Mouse (Mus musculus): ENCODE data around the gene Arid3a.

Gene Arid3a

GRCm38 (mm10) chr10:79928030-79928694, 1.3 kb downstream of the Arid3a start:
- DNase-seq = peak; percentile 96

GRCm38 (mm10) chr10:79928907-79929701, 2.3 kb downstream of the Arid3a start:
- peak; percentile 91 for DNase-seq

- DNase-seq = peak; percentile 93
Measured at GRCm38 (mm10) chr10:79929967-79930825, 3.4 kb downstream of the Arid3a start.

GRCm38 (mm10) chr10:79930826-79931186, 4.0 kb downstream of the Arid3a start:
- no peak for DNase-seq

GRCm38 (mm10) chr10:79931797-79932196, 5.0 kb downstream of the Arid3a start:
- peak; percentile 93 for DNase-seq

- peak; percentile 99 for DNase-seq
Measured at GRCm38 (mm10) chr10:79932736-79933135, 5.9 kb downstream of the Arid3a start.

GRCm38 (mm10) chr10:79933145-79933679, 6.4 kb downstream of the Arid3a start:
- DNase-seq = peak; percentile 96

GRCm38 (mm10) chr10:79933861-79934260, 7.0 kb downstream of the Arid3a start:
- DNase-seq = peak; percentile 95

GRCm38 (mm10) chr10:79934272-79934721, 7.5 kb downstream of the Arid3a start:
- peak; percentile 100 for DNase-seq

- peak; percentile 95 for DNase-seq
Measured at GRCm38 (mm10) chr10:79934794-79935569, 8.1 kb downstream of the Arid3a start.

GRCm38 (mm10) chr10:79936284-79936910, 9.6 kb downstream of the Arid3a start:
- peak; percentile 91 for DNase-seq

GRCm38 (mm10) chr10:79936911-79937441, 10.1 kb downstream of the Arid3a start:
- peak; percentile 98 for DNase-seq

- no peak for DNase-seq
Measured at GRCm38 (mm10) chr10:79937775-79938526, 11.1 kb downstream of the Arid3a start.

GRCm38 (mm10) chr10:79940749-79941148, 13.9 kb downstream of the Arid3a start:
- peak; percentile 98 for DNase-seq

GRCm38 (mm10) chr10:79942988-79943387, 16.1 kb downstream of the Arid3a start:
- no peak for DNase-seq

- DNase-seq = no peak
Measured at GRCm38 (mm10) chr10:79943471-79943901, 16.6 kb downstream of the Arid3a start.

- no peak for DNase-seq
Measured at GRCm38 (mm10) chr10:79945507-79946234, 18.8 kb downstream of the Arid3a start.

- DNase-seq = no peak
Measured at GRCm38 (mm10) chr10:79946752-79947322, 20.0 kb downstream of the Arid3a start.

- DNase-seq = peak; percentile 91
Measured at GRCm38 (mm10) chr10:79947502-79947901, 20.7 kb downstream of the Arid3a start.
